Mouse (Mus musculus) CH12.LX (cell line): ENCODE data around the gene 1700067K01Rik. TPM values are rescaled to one million over a fixed set of nuclear protein-coding genes. Genes with fewer than 3 reads are reported as not detected.

Experiments
- DNase-seq: peaks from one replicate; pipeline ENCODE4 v3.0.0-alpha.2; 2013; ENCODE audit errors: extremely low read depth
- H3K27ac ChIP-seq: 2 replicates; pipeline ENCODE4 v1.5.1; 2012; ENCODE audit warnings: low read depth, mild to moderate bottlenecking, control low read depth, moderate library complexity; ENCODE audit not compliant: insufficient read depth
- H3K27me3 ChIP-seq: replicated peaks from 2 replicates; pipeline ENCODE3; 2012; ENCODE audit warnings: inconsistent platforms
- H3K36me3 ChIP-seq, 2 experiments: replicated peaks in 1 of 2; 2 replicates each; pipeline versions ENCODE3 to v1.6.1; 2012; ENCODE audit warnings: inconsistent platforms in 1 of 2, low read length in 1 of 2, mild to moderate bottlenecking in 1 of 2, mixed read lengths in 1 of 2, moderate library complexity in 1 of 2; ENCODE audit not compliant: control insufficient read depth in 1 of 2, insufficient read depth in 1 of 2
- H3K4me1 ChIP-seq, 2 experiments: 2 replicates each; pipeline ENCODE4 v1.6.1; 2012; ENCODE audit warnings: inconsistent platforms in 1 of 2, moderate library complexity in 1 of 2; ENCODE audit not compliant: insufficient read depth in 2 of 2, control insufficient read depth in 1 of 2
- H3K4me2 ChIP-seq: 2 replicates; pipeline ENCODE4 v1.6.1; 2012; ENCODE audit warnings: low read depth, mild to moderate bottlenecking, control low read depth; ENCODE audit not compliant: poor library complexity, insufficient read depth, severe bottlenecking
- H3K4me3 ChIP-seq, 3 experiments: fragments of 150-350 bp in 1 of 3; sonication (generic) in 1 of 3; replicated peaks in 1 of 3; 2 replicates each; pipeline versions ENCODE3 to v1.5.1; 2011 to 2012; ENCODE audit warnings: low read depth in 2 of 3, low read length in 2 of 3, mild to moderate bottlenecking in 2 of 3, moderate library complexity in 2 of 3, control low read depth in 1 of 3, improper control_type of control experiment in 1 of 3, inconsistent platforms in 1 of 3, mixed read lengths in 1 of 3; ENCODE audit not compliant: poor library complexity in 1 of 3
- H3K79me2 ChIP-seq: replicated peaks from 2 replicates; pipeline ENCODE4 v1.6.1; 2012; ENCODE audit warnings: mild to moderate bottlenecking, moderate library complexity; ENCODE audit not compliant: control insufficient read depth, poor library complexity, insufficient read depth, severe bottlenecking; ENCODE audit errors: extremely low read depth
- H3K9ac ChIP-seq: 2 replicates; pipeline ENCODE4 v1.6.1; 2012; ENCODE audit warnings: low read depth, mild to moderate bottlenecking, control low read depth, moderate library complexity; ENCODE audit not compliant: insufficient read depth
- H3K9me3 ChIP-seq: replicated peaks from 2 replicates; pipeline ENCODE3; 2012; ENCODE audit warnings: low read length, inconsistent platforms, mixed read lengths
- BHLHE40 ChIP-seq: IDR thresholded peaks from 2 replicates; pipeline ENCODE4 v1.6.1; 2011; ENCODE audit warnings: mild to moderate bottlenecking, low read depth, low read length, improper control_type of control experiment
- CHD2 ChIP-seq: IDR thresholded peaks from 2 replicates; pipeline ENCODE4 v1.6.1; 2011; ENCODE audit warnings: low read length, improper control_type of control experiment
- CTCF ChIP-seq, 2 experiments: IDR thresholded peaks in 1 of 2; conservative IDR thresholded peaks in 1 of 2; 2 replicates each; pipeline ENCODE4 v1.5.1; 2011 to 2012; ENCODE audit warnings: low read depth in 2 of 2, low read length in 2 of 2, improper control_type of control experiment in 1 of 2, inconsistent platforms in 1 of 2, mild to moderate bottlenecking in 1 of 2, moderate library complexity in 1 of 2
- EP300 ChIP-seq: IDR thresholded peaks from 2 replicates; pipeline ENCODE4 v1.6.1; 2011; ENCODE audit warnings: low read length, improper control_type of control experiment
- ETS1 ChIP-seq: conservative IDR thresholded peaks from 2 replicates; pipeline ENCODE4 v1.6.1; 2012; ENCODE audit warnings: low read depth, mild to moderate bottlenecking, inconsistent platforms, low read length, improper control_type of control experiment, moderate library complexity
- IRF4 ChIP-seq: IDR thresholded peaks from 2 replicates; pipeline ENCODE4 v1.6.1; 2014; ENCODE audit warnings: low read depth, mild to moderate bottlenecking, inconsistent platforms, low read length, improper control_type of control experiment
- JUND ChIP-seq: conservative IDR thresholded peaks from 2 replicates; pipeline ENCODE4 v1.6.1; 2011; ENCODE audit warnings: low read depth, low read length, improper control_type of control experiment
- KAT2A ChIP-seq: IDR thresholded peaks from 2 replicates; pipeline ENCODE4 v1.6.1; 2012; ENCODE audit warnings: low read length, improper control_type of control experiment, inconsistent platforms; ENCODE audit not compliant: insufficient replicate concordance
- MAX ChIP-seq: IDR thresholded peaks from 2 replicates; pipeline ENCODE4 v1.6.1; 2011; ENCODE audit warnings: low read length, improper control_type of control experiment
- MEF2A ChIP-seq: IDR thresholded peaks from 2 replicates; pipeline ENCODE4 v1.6.1; 2014; ENCODE audit warnings: low read depth, mild to moderate bottlenecking, inconsistent platforms, low read length, improper control_type of control experiment, borderline replicate concordance
- MXI1 ChIP-seq: IDR thresholded peaks from 2 replicates; pipeline ENCODE4 v1.6.1; 2011; ENCODE audit warnings: mild to moderate bottlenecking, low read depth, low read length, improper control_type of control experiment
- NELFE ChIP-seq: IDR thresholded peaks from 2 replicates; pipeline ENCODE4 v1.6.1; 2011; ENCODE audit warnings: low read depth, low read length, improper control_type of control experiment
- NRF1 ChIP-seq: IDR thresholded peaks from 2 replicates; pipeline ENCODE4 v1.6.1; 2014; ENCODE audit warnings: low read depth, mild to moderate bottlenecking, inconsistent platforms, low read length, improper control_type of control experiment, moderate library complexity
- PAX5 ChIP-seq: IDR thresholded peaks from 2 replicates; pipeline ENCODE4 v1.6.1; 2012; ENCODE audit warnings: low read length, inconsistent platforms, mixed read lengths
- POLR2A ChIP-seq: IDR thresholded peaks from 2 replicates; pipeline ENCODE4 v1.6.1; 2011; ENCODE audit warnings: low read depth, mild to moderate bottlenecking, improper control_type of control experiment, low read length
- POLR2AphosphoS2 ChIP-seq: IDR thresholded peaks from 2 replicates; pipeline ENCODE4 v1.6.1; 2011; ENCODE audit warnings: low read depth, low read length, improper control_type of control experiment
- RCOR1 ChIP-seq: conservative IDR thresholded peaks from 2 replicates; pipeline ENCODE4 v1.6.1; 2012; ENCODE audit warnings: low read depth, mild to moderate bottlenecking, inconsistent platforms, low read length, improper control_type of control experiment
- SIN3A ChIP-seq: IDR thresholded peaks from 2 replicates; pipeline ENCODE4 v1.6.1; 2012; ENCODE audit warnings: low read length, improper control_type of control experiment, inconsistent platforms
- SMC3 ChIP-seq: IDR thresholded peaks from 2 replicates; pipeline ENCODE4 v1.6.1; 2011; ENCODE audit warnings: low read depth, low read length, improper control_type of control experiment
- TCF12 ChIP-seq: IDR thresholded peaks from 2 replicates; pipeline ENCODE4 v1.6.1; 2014; ENCODE audit warnings: low read depth, mild to moderate bottlenecking, inconsistent platforms, low read length, improper control_type of control experiment
- UBTF ChIP-seq: IDR thresholded peaks from 2 replicates; pipeline ENCODE4 v1.6.1; 2012; ENCODE audit warnings: low read depth, mild to moderate bottlenecking, inconsistent platforms, low read length, improper control_type of control experiment, moderate library complexity
- USF1 ChIP-seq: IDR thresholded peaks from 2 replicates; pipeline ENCODE4 v1.6.1; 2014; ENCODE audit warnings: low read depth, mild to moderate bottlenecking, inconsistent platforms, low read length, improper control_type of control experiment
- USF2 ChIP-seq: conservative IDR thresholded peaks from 2 replicates; pipeline ENCODE4 v1.6.1; 2011; ENCODE audit warnings: low read depth, low read length, improper control_type of control experiment
- ZC3H11A ChIP-seq: IDR thresholded peaks from 2 replicates; pipeline ENCODE4 v1.6.1; 2012; ENCODE audit warnings: low read depth, mild to moderate bottlenecking, inconsistent platforms, low read length, improper control_type of control experiment
- ZKSCAN1 ChIP-seq: IDR thresholded peaks from 2 replicates; pipeline ENCODE4 v1.6.1; 2012; ENCODE audit warnings: low read depth, inconsistent platforms, low read length, improper control_type of control experiment, borderline replicate concordance
- ZMIZ1 ChIP-seq: IDR thresholded peaks from 2 replicates; pipeline ENCODE4 v1.6.1; 2012; ENCODE audit warnings: low read depth, mild to moderate bottlenecking, inconsistent platforms, low read length, improper control_type of control experiment
- ZNF384 ChIP-seq: IDR thresholded peaks from 2 replicates; pipeline ENCODE4 v1.6.1; 2012; ENCODE audit warnings: low read depth, low read length, improper control_type of control experiment, inconsistent platforms
- dilution Hi-C: fragments of 300-500 bp; cut with MboI; formaldehyde crosslinking; loops from 2 replicates; pipeline ENCODE4 v1.14.3; 2020; ENCODE audit warnings: low sequenced_read_pairs; ENCODE audit not compliant: extremely low pct_unique_long_range_greater_than_20kb, extremely low pct_ligation_motif_present
- in situ Hi-C: fragments of 300-500 bp; cut with MboI; formaldehyde crosslinking; loops from 3 replicates; pipeline ENCODE4 v1.14.3; 2019; ENCODE audit warnings: low sequenced_read_pairs, low pct_ligation_motif_present, low pct_unique_long_range_greater_than_20kb, mixed read lengths
- polyA plus RNA-seq: library from polyadenylated mRNA; unstranded; fragments of >175 nt; gene quantifications from 2 replicates; pipeline ENCODE4 v1.2.1, GENCODE M21; 2012; ENCODE audit warnings: low read depth; ENCODE audit not compliant: insufficient read length
- total RNA-seq, 2 experiments: library from RNA; depleted of rRNA; stranded (reverse); fragments of 300-350 nt in 1 of 2; fragments of >200 nt in 1 of 2; gene quantifications; 2 replicates each; pipeline ENCODE4 v1.2.3; 2012 to 2014

The 1700067K01Rik gene
- total and polyA plus RNA-seq, 3 experiments = 0.38 to 0.67 TPM; not detected in 1

DNA sequence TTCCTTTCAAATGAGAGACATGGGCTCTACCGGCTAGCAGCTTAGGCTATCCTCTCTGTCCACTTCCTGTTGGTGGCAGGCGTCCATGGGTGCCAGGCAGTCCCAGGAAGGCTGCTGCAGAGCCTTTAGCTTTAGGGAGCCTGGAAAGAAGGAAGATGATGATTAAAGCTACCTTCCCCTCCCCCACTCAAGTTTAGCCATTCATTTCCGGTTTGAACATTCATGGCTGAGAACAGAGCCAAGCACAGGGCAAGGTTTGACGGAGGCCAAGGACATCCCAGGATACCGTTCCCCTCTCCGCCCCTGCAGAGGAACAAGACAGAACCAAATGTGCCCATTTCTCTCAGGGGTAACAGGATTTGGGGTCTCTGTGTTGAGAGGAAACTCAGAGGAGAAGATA is 23.7 kb upstream of the 1700067K01Rik start:
- no peak for TF ChIP-seq POLR2A
- no peak for TF ChIP-seq KAT2A
- TF ChIP-seq UBTF = no peak
- TF ChIP-seq ZC3H11A = no peak
- TF ChIP-seq MAX = no peak
- TF ChIP-seq IRF4 = no peak
- no peak for TF ChIP-seq USF1
- TF ChIP-seq CHD2 = no peak
- no peak for TF ChIP-seq NRF1
- no peak for TF ChIP-seq POLR2AphosphoS2
- no peak for TF ChIP-seq MXI1
- no peak for TF ChIP-seq ETS1
- TF ChIP-seq USF2 = no peak
- TF ChIP-seq ZNF384 = no peak
- TF ChIP-seq TCF12 = no peak
- TF ChIP-seq SIN3A = no peak
- Histone ChIP-seq H3K4me1 (peaks cover 7 to 44% of the 10 kb centered on the region in 2 experiments), H3K79me2 (peaks cover 3% of the 10 kb centered on the region; the same call in 1 of the 2 replicates), H3K4me3 (no peak overlapping the region), H3K9ac (no peak overlapping the region), H3K27ac (no peak overlapping the region), H3K9me3 (no peaks in the 10 kb centered on the region), H3K4me2 (no peak overlapping the region), H3K36me3 (peaks cover 14 to 39% of the 10 kb centered on the region in 2 experiments), H3K27me3 (no peaks in the 10 kb centered on the region)
- in situ Hi-C loops = no loop called here
- no peak for DNase-seq
- dilution Hi-C loops = no loop called here

DNA sequence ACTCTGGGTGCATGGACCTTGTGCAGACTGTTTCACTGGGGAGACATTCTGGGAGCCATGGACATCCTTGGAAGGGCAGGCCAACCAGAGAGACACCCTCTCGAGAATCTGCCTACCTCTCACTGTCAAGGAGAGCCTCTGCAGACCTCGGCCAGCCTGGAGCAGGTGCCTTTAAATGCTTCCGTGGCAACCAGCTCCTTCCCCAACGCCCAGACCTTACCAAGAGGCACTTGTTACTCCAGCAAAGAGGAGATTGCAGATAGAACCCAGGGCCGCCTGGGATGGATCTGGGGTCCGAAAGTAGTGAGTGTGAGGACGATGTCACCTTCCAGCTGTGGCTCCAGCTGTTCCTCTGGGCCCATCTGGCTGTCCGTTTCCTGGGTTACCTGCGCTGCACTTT is 23.1 kb upstream of the 1700067K01Rik start:
- H3K4me2 ChIP-seq = no peak overlapping the region
- dilution Hi-C loops = no loop called here

More for the DNA sequence above, 23.1 kb upstream of the 1700067K01Rik start:
- Histone ChIP-seq H3K27ac (no peak overlapping the region), H3K9me3 (no peaks in the 10 kb centered on the region), H3K4me1 (peaks cover 7 to 43% of the 10 kb centered on the region in 2 experiments), H3K9ac (no peak overlapping the region), H3K27me3 (no peaks in the 10 kb centered on the region), H3K36me3 (peaks cover 19 to 39% of the 10 kb centered on the region in 2 experiments), H3K79me2 (peaks cover 3% of the 10 kb centered on the region; the same call in 1 of the 2 replicates), H3K4me3 (no peak overlapping the region)
- DNase-seq = no peak
- in situ Hi-C loops = no loop called here
- TF ChIP-seq ZMIZ1 (no peak), BHLHE40 (no peak), NRF1 (no peak), MXI1 (no peak), CTCF (conservative IDR thresholded peaks at IDR 0.05 in 1 of 2, IDR thresholded peaks at IDR 0.05 in 1 of 2; ENCODE audit: low read depth in 2 of 2, low read length in 2 of 2) (no peak), MEF2A (no peak), ZKSCAN1 (no peak), USF2 (no peak), SMC3 (no peak), ZC3H11A (no peak), PAX5 (no peak), JUND (no peak), EP300 (no peak), NELFE (no peak), POLR2AphosphoS2 (no peak), RCOR1 (no peak), USF1 (no peak)
